Mouse (Mus musculus) liver, adult 2 months (tissue): ENCODE measurements around the gene Spen.

Source experiments
- CTCF ChIP-seq: fragments of 200-500 bp; IDR thresholded peaks from 2 replicates; pipeline ENCODE4 v1.5.1; 2011; ENCODE audit warnings: low read depth, low read length, control low read depth
- POLR2A ChIP-seq: fragments of 200-500 bp; IDR thresholded peaks from 2 replicates; pipeline ENCODE4 v1.6.1; 2011; ENCODE audit warnings: low read length, control low read depth; ENCODE audit not compliant: insufficient read depth; ENCODE audit errors: extremely low read depth

DNA sequence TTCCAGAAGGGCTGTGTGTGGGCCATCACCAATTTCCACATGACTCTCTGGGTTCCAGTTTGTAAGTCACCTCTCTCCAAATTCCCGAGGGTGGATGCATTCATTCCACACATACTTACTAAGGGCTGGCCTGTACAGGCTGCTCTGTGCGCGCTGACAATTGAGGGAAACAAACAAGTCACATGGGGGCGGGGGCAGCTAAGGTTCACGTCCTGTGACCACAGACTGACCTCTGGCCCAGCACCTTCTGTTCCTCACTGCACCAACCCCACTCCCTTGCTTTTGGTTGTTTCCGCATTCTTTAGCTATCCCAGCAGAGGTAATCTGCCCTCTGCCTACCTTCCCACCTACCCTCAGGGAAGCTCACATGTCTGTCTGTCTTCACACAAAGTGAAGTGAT lies 31.6 kb upstream of the Spen start:
- no peak for TF ChIP-seq CTCF
- TF ChIP-seq POLR2A: no peak
